Mouse (Mus musculus): ENCODE results near the gene Foxj1. TPM values are rescaled to one million over a fixed set of nuclear protein-coding genes. Genes with fewer than 3 reads are reported as not detected.

Gene Foxj1
- polyA plus RNA-seq, 1 experiment from 2014 or later, result 21.2 TPM

- H3K27ac ChIP-seq, result no peak overlapping the region
- H3K4me1 ChIP-seq, result peaks cover 32% of the 10 kb centered on the region
- no peak overlapping the region for H3K9ac ChIP-seq
- peak overlapping the region; percentile 99; the same call in 1 of the 2 replicates for H3K4me2 ChIP-seq
- no peaks in the 10 kb centered on the region for H3K36me3 ChIP-seq
- no peak overlapping the region for H3K4me3 ChIP-seq
- peaks cover 29% of the 10 kb centered on the region for H3K27me3 ChIP-seq
- no peak for ATAC-seq (ENCODE audit: borderline replicate concordance, extremely low read depth, low FRiP score, low TSS enrichment)
- no peaks in the 10 kb centered on the region for H3K9me3 ChIP-seq
- 38% methylated on average over 12 of the region's 12 CpGs for WGBS
Measured at GRCm38 (mm10) chr11:116337000-116337399, 1.8 kb upstream of the Foxj1 start.

DNA sequence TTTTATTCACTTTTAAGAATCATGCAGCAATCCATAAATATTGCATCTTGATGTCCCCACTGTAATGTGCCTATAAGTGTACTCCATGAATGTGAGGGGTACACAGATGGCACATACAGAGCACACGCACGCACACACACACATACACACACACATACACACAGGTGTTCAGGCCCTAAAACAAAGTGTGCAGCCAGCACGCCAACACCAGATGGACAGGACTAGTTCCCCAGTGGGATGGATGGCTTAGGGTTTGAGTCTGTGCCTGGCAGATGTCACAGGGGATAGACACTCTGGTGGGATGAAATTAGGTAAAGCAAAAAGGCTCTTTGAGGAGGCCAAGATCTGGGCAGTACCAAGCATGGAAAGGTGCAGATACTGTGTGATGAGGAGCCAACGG is 1.2 kb upstream of the Foxj1 start:
- 79% methylated on average over 4 of the region's 4 CpGs for WGBS

DNA sequence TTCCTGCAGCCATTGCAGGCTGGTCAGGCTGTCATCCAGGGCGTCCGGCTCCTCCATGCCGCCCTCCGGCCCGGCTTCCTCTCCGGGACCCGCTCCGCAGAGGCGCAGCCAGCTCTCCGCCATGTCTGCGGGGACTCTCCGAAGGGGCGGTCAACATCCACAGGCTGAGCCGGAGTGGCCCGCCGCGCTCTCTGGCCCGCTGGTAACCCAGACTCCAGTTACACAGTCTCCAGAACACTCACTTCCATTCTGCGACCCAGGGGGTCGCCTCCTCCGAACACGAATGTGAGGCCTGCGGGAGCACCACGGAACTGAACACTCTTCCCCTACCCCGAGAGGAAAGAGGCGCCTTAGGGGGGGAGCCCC is 799 bp downstream of the Foxj1 start:
- H3K27ac ChIP-seq, result no peak overlapping the region
- no peaks in the 10 kb centered on the region for H3K36me3 ChIP-seq
- H3K9ac ChIP-seq, result 0 out of 2 replicates have a peak overlapping the region, but pooled peaks have one; percentile 22
- H3K9me3 ChIP-seq, result no peaks in the 10 kb centered on the region
- peaks cover 40% of the 10 kb centered on the region for H3K4me1 ChIP-seq
- peak overlapping the region; percentile 99 for H3K4me2 ChIP-seq
- peaks cover 29% of the 10 kb centered on the region for H3K27me3 ChIP-seq
- WGBS, result 8% methylated on average over 26 of the region's 26 CpGs
- ATAC-seq (ENCODE audit: borderline replicate concordance, extremely low read depth, low FRiP score, low TSS enrichment), result no peak
- peak overlapping the region; percentile 66 for H3K4me3 ChIP-seq

More for the DNA sequence above, 1.2 kb upstream of the Foxj1 start:
- Histone ChIP-seq H3K27me3 (peaks cover 29% of the 10 kb centered on the region), H3K36me3 (no peaks in the 10 kb centered on the region), H3K9ac (no peak overlapping the region), H3K27ac (no peak overlapping the region), H3K4me1 (peaks cover 32% of the 10 kb centered on the region), H3K4me2 (peak overlapping the region; percentile 99), H3K9me3 (no peaks in the 10 kb centered on the region), H3K4me3 (no peak overlapping the region)
- no peak for ATAC-seq (ENCODE audit: borderline replicate concordance, extremely low read depth, low FRiP score, low TSS enrichment)

GRCm38 (mm10) chr11:116333526-116334416 is 1.4 kb downstream of the Foxj1 start:
- H3K27ac ChIP-seq, result no peak overlapping the region
- H3K4me2 ChIP-seq, result peak overlapping the region; percentile 99
- no peaks in the 10 kb centered on the region for H3K9me3 ChIP-seq
- no peaks in the 10 kb centered on the region for H3K36me3 ChIP-seq
- WGBS, result 24% methylated on average over 31 of the region's 31 CpGs
- peak overlapping the region; percentile 66 for H3K4me3 ChIP-seq
- ATAC-seq (ENCODE audit: borderline replicate concordance, extremely low read depth, low FRiP score, low TSS enrichment), result no peak
- peaks cover 45% of the 10 kb centered on the region for H3K4me1 ChIP-seq
- H3K27me3 ChIP-seq, result peaks cover 29% of the 10 kb centered on the region
- H3K9ac ChIP-seq, result no peak overlapping the region

- no peak for ATAC-seq (ENCODE audit: borderline replicate concordance, extremely low read depth, low FRiP score, low TSS enrichment)
- Histone ChIP-seq H3K4me3 (no peak overlapping the region), H3K9me3 (no peaks in the 10 kb centered on the region), H3K36me3 (no peaks in the 10 kb centered on the region), H3K4me1 (peaks cover 45% of the 10 kb centered on the region), H3K27me3 (peaks cover 29% of the 10 kb centered on the region), H3K9ac (no peak overlapping the region), H3K27ac (no peak overlapping the region), H3K4me2 (no peak overlapping the region)
- WGBS, result 83% methylated on average over 3 of the region's 3 CpGs
Measured at GRCm38 (mm10) chr11:116332983-116333270, 2.3 kb downstream of the Foxj1 start.

GRCm38 (mm10) chr11:116332232-116332982 is 2.8 kb downstream of the Foxj1 start:
- Histone ChIP-seq H3K36me3 (no peaks in the 10 kb centered on the region), H3K4me1 (peaks cover 45% of the 10 kb centered on the region), H3K4me2 (no peak overlapping the region), H3K27ac (no peak overlapping the region), H3K4me3 (no peak overlapping the region), H3K27me3 (peaks cover 29% of the 10 kb centered on the region), H3K9me3 (no peaks in the 10 kb centered on the region), H3K9ac (0 out of 2 replicates have a peak overlapping the region, but pooled peaks have one; percentile 13)
- 38% methylated on average over 19 of the region's 19 CpGs for WGBS
- no peak for ATAC-seq (ENCODE audit: borderline replicate concordance, extremely low read depth, low FRiP score, low TSS enrichment)

DNA sequence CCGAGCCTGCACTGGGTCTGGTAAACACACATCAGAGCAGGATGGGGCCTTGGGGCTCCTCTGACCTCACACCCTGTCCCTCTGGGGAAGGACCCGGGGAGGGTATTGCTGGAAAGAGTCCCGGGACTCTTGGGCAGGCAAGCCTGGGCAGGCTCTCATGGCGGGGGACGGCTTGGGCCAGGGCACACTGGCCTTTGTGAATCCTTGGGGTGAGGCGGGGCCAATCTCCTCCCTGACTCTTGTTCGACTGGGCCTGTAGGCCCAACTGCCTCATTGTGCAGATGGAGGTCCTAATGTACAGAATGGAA is 5.0 kb downstream of the Foxj1 start:
- Histone ChIP-seq H3K27me3 (peaks cover 25% of the 10 kb centered on the region), H3K4me3 (no peak overlapping the region), H3K36me3 (no peaks in the 10 kb centered on the region), H3K9ac (no peak overlapping the region), H3K4me2 (no peak overlapping the region), H3K27ac (0 out of 2 replicates have a peak overlapping the region, but pooled peaks have one; percentile 41), H3K9me3 (no peaks in the 10 kb centered on the region), H3K4me1 (peaks cover 28% of the 10 kb centered on the region)
- WGBS, result 60% methylated on average over 7 of the region's 7 CpGs
- no peak for ATAC-seq (ENCODE audit: borderline replicate concordance, extremely low read depth, low FRiP score, low TSS enrichment)

- Histone ChIP-seq H3K4me2 (no peak overlapping the region), H3K4me1 (peaks cover 21% of the 10 kb centered on the region), H3K36me3 (no peaks in the 10 kb centered on the region), H3K27me3 (peaks cover 19% of the 10 kb centered on the region), H3K9ac (no peak overlapping the region), H3K4me3 (no peak overlapping the region), H3K9me3 (no peaks in the 10 kb centered on the region), H3K27ac (peak overlapping the region; percentile 41; the same call in 1 of the 2 replicates)
- WGBS, result 55% methylated on average over 17 of the region's 18 CpGs
- ATAC-seq (ENCODE audit: borderline replicate concordance, extremely low read depth, low FRiP score, low TSS enrichment), result 0 out of 2 replicates have a peak, but pooled peaks have one; percentile 23
Measured at GRCm38 (mm10) chr11:116329314-116330210, 5.6 kb downstream of the Foxj1 start.

DNA sequence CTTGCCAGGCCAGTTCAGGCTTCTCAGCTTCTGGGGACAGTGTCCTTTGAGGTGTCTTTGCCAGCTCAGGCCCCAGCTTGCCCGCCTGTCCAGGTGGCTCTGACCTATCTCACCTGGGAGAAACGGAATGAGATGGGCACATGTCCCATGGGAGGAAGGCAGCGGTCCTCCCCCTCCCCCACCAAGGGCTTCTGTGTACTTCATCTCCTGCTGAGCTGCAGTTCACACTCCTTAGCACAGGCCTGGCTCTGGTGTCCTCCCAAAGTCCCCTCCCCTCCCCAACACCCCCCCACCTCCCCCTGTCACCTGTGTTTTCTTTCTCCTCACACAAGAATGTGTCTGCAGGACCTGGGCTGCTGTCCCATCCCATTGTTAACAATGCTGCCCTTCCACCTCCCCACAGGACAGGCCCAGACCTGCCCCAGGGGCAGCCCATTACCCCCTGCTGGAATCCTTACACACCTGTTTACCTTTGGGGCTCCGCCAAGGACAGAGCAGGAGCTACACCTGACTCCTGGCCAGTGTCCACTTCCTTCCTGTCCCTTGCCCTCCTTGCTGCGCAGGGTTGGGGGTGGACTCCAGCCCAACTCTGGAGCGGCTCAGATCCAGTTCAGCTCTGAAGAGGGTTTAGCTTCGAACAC is 8.1 kb downstream of the Foxj1 start:
- WGBS, result 54% methylated on average over 7 of the region's 7 CpGs

DNA sequence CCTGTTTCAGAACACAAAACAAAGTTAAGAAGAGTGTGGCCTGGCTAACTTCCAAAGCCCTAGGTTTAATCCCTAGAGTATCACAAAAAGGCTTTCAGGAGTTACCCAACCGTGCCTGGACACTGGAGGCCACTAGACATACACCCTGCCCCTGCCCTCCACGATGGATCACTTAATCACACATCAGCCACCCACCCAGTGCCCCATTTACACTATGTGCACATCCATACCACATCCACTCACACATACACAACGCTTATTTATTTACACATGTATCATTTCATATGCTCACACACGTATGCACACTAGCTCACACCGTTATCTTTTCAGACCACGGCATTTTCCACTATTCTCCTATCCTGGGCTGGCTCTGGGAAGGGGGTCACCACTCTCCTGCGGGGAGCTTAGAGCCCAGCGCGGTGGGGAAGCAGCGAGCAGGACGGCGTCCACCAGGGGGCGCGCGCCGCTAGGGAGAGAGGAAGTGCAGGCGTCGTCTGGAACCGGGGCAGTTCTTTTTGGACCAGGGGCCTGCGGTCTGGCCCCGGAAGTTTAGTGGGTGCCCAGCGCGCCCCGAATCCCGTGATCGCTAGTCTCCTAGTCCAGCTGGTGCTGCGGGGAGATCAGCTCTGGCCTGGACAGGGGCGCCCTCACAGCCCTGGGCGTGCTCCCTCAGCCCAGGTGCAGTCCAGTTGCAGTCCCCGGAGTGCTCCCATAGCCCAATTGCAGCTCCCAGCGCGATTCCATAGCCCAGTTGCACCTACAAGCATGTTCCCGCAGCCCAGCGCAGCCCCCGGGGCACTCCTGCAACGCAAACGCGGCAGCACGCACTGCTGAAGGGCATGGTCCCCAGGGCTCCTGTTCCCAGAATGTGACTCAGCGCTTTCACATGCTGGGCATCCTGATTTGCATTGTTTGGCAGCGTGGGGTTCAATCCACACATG is 16.2 kb downstream of the Foxj1 start:
- Histone ChIP-seq H3K4me1 (peaks cover 11% of the 10 kb centered on the region), H3K9me3 (no peaks in the 10 kb centered on the region), H3K27ac (no peak overlapping the region; the same call in 1 of the 2 replicates), H3K4me2 (peak overlapping the region; percentile 100), H3K36me3 (no peaks in the 10 kb centered on the region), H3K4me3 (peak overlapping the region; percentile 49), H3K27me3 (peaks cover 4% of the 10 kb centered on the region), H3K9ac (peak overlapping the region; percentile 63)
- WGBS, result 3% methylated on average over 41 of the region's 41 CpGs
- ATAC-seq (ENCODE audit: borderline replicate concordance, extremely low read depth, low FRiP score, low TSS enrichment), result peak; percentile 72

More for the DNA sequence above, 8.1 kb downstream of the Foxj1 start:
- Histone ChIP-seq H3K9ac (no peak overlapping the region), H3K9me3 (no peaks in the 10 kb centered on the region), H3K4me3 (no peak overlapping the region), H3K36me3 (no peaks in the 10 kb centered on the region), H3K4me2 (no peak overlapping the region), H3K27me3 (no peaks in the 10 kb centered on the region; the same call in 1 of the 2 replicates), H3K27ac (no peak overlapping the region), H3K4me1 (peaks cover 13% of the 10 kb centered on the region)
- ATAC-seq (ENCODE audit: borderline replicate concordance, extremely low read depth, low FRiP score, low TSS enrichment), result peak; percentile 4; the same call in 1 of the 2 replicates

All from lung, embryonic 15.5 days (tissue).